Mouse (Mus musculus) hindbrain, embryonic 12.5 days (tissue): ENCODE data around the gene Kcnip1. TPM values are rescaled to one million over a fixed set of nuclear protein-coding genes. Genes with fewer than 3 reads are reported as not detected.

ENCODE experiments used
- ATAC-seq: fragments of 200-750 bp; cut with Nextera tagmentation; 2 replicates; pipeline ENCODE4 v1.8.0; 2017; ENCODE audit warnings: moderate TSS enrichment; ENCODE audit not compliant: low FRiP score
- H3K27ac ChIP-seq: fragments of 300-500 bp; sonication (generic); 2 replicates; pipeline ENCODE4 v1.5.1; 2016; ENCODE audit warnings: mild to moderate bottlenecking
- H3K27me3 ChIP-seq: fragments of 300-500 bp; sonication (generic); 2 replicates; pipeline ENCODE4 v1.6.1; 2016; ENCODE audit warnings: mild to moderate bottlenecking
- H3K36me3 ChIP-seq: fragments of 300-500 bp; sonication (generic); 2 replicates; pipeline ENCODE4 v1.6.1; 2016; ENCODE audit warnings: mild to moderate bottlenecking
- H3K4me1 ChIP-seq: fragments of 300-500 bp; sonication (generic); 2 replicates; pipeline ENCODE4 v1.6.1; 2016
- H3K4me2 ChIP-seq: fragments of 300-500 bp; sonication (generic); replicated peaks from 2 replicates; pipeline ENCODE4 v1.6.1; 2016; ENCODE audit warnings: mild to moderate bottlenecking
- H3K4me3 ChIP-seq: fragments of 300-500 bp; sonication (generic); 2 replicates; pipeline ENCODE4 v1.5.1; 2016; ENCODE audit warnings: mild to moderate bottlenecking
- H3K9ac ChIP-seq: fragments of 300-500 bp; sonication (generic); 2 replicates; pipeline ENCODE4 v1.6.1; 2016; ENCODE audit warnings: mild to moderate bottlenecking, moderate library complexity
- H3K9me3 ChIP-seq: fragments of 300-500 bp; sonication (generic); replicated peaks from 2 replicates; pipeline ENCODE4 v1.6.1; 2016; ENCODE audit warnings: mild to moderate bottlenecking
- WGBS: fragments of 180-500 bp; shearing (Covaris S2); methylation state at CpG from one replicate; pipeline ENCODE4 v1.1.7; 2016; 5-methylcytosine and 5-hydroxymethylcytosine counted together
- polyA plus RNA-seq: library from polyadenylated mRNA; unstranded; fragments of >200 nt; fragmentation: Nextera tagmentation; extraction: Ambion mirVana; gene quantifications from 2 replicates; pipeline ENCODE4 v1.2.1, GENCODE M21; 2016

Gene Kcnip1
- polyA plus RNA-seq, 1 experiment from 2014 or later: 31.4 TPM

DNA sequence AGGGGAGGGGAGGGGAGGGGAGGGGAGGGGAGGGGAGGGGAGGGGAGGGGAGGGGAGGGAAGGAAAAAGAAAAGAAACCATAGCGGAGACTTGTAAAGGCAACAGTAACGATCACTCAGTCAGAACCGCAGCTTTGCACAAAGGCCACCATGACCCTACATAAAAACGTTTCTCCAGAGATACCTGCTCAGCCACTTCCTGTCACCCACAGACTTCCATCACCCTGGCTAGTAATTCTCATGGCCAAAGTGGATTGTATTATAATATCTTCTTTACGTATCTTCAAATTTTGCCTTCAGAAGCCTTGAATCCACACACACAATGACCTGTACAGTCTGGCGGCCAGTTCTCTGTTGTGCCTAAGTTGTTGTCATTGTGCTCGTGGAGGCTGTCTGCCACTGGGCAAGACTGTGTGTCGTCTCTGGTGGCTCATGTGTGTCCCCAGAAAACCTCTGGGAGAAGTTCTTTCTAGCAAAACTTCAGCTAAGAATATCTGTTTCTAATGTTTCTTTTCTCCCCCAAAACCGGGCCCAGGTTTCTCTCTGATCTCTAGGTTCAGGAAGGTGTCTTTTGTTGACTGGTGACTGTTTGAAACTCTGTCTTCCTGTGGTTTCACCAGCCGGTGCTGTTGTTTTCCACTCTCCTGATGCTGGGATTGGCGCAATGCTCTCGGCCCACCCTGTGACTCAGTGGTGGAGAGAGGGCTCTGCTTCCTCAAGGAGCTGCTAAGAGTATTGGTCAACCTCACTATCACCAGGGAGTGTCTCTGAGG lies 16.6 kb upstream of the Kcnip1 start:
- Histone ChIP-seq H3K27ac (no peak overlapping the region), H3K9ac (no peak overlapping the region), H3K9me3 (no peaks in the 10 kb centered on the region), H3K4me2 (no peak overlapping the region), H3K4me3 (no peak overlapping the region), H3K4me1 (no peaks in the 10 kb centered on the region), H3K27me3 (no peaks in the 10 kb centered on the region), H3K36me3 (no peaks in the 10 kb centered on the region)
- no peak for ATAC-seq
- 84% methylated on average over 12 of the region's 12 CpGs for WGBS

DNA sequence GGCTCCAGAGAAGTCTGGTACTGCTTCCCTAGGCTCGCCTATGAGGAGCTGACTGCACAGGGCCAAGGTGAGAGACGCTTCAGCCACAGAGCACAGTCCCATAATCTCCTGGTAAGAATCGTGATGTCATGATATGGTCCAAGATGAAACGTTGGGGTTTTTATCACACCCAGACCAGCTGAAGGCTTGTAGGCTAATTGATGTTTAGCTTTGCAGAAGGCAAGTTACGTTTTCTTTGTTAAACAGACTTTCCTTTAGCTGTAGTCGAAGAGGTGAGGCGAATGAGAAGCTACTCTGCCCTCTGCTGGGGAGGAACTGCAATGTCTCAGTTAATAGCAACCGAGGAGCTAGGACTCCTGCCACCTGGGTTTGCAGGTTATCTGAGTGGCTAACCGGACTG lies 15.8 kb upstream of the Kcnip1 start:
- no peak for ATAC-seq
- WGBS: 50% methylated on average over 9 of the region's 9 CpGs
- Histone ChIP-seq H3K9me3 (no peaks in the 10 kb centered on the region), H3K27me3 (no peaks in the 10 kb centered on the region), H3K4me3 (no peak overlapping the region), H3K4me1 (no peaks in the 10 kb centered on the region), H3K27ac (no peak overlapping the region), H3K9ac (no peak overlapping the region), H3K4me2 (no peak overlapping the region), H3K36me3 (no peaks in the 10 kb centered on the region)

- Histone ChIP-seq H3K27ac (no peak overlapping the region), H3K4me3 (no peak overlapping the region), H3K27me3 (no peaks in the 10 kb centered on the region), H3K4me1 (no peaks in the 10 kb centered on the region), H3K36me3 (no peaks in the 10 kb centered on the region), H3K4me2 (no peak overlapping the region), H3K9me3 (no peaks in the 10 kb centered on the region), H3K9ac (no peak overlapping the region)
- 96% methylated on average over 11 of the region's 11 CpGs for WGBS
- no peak for ATAC-seq
Measured at GRCm38 (mm10) chr11:34008214-34008613, 15.3 kb upstream of the Kcnip1 start.

DNA sequence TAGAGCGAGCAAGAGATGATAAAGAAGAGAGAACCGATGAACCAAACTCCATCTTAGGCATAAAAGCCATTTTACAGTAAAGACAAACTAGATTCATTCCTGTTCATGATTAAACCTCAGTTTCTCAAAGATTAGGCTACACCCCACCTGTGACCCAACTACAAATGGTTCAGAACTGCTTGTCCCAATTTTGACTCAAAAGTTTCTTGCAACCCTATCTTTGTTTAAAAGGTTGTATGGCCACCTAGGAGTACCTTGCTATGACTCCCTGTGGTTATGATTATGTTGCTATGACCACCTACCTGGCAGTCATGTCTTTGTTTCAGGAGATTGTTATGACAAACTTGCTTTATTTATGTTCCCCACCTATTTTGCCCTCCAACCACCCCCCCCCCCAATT lies 14.7 kb upstream of the Kcnip1 start:
- WGBS: 88% methylated on average over 2 of the region's 2 CpGs
- Histone ChIP-seq H3K27me3 (no peaks in the 10 kb centered on the region), H3K4me1 (no peaks in the 10 kb centered on the region), H3K9me3 (no peaks in the 10 kb centered on the region), H3K27ac (no peak overlapping the region), H3K9ac (no peak overlapping the region), H3K36me3 (no peaks in the 10 kb centered on the region), H3K4me2 (no peak overlapping the region), H3K4me3 (no peak overlapping the region)
- no peak for ATAC-seq

- H3K4me1 ChIP-seq: 0 out of 2 replicates have a peak, but pooled peaks cover 7% of the 10 kb centered on the region
- H3K4me2 ChIP-seq: no peak overlapping the region
- no peaks in the 10 kb centered on the region for H3K36me3 ChIP-seq
- H3K9ac ChIP-seq: no peak overlapping the region
- no peaks in the 10 kb centered on the region for H3K9me3 ChIP-seq
- no peak for ATAC-seq
- H3K27ac ChIP-seq: no peak overlapping the region
- no peaks in the 10 kb centered on the region for H3K27me3 ChIP-seq
- WGBS: 85% methylated on average over 5 of the region's 5 CpGs
- H3K4me3 ChIP-seq: no peak overlapping the region
Measured at GRCm38 (mm10) chr11:34002593-34002965, 9.6 kb upstream of the Kcnip1 start.

GRCm38 (mm10) chr11:34001938-34002592 lies 9.1 kb upstream of the Kcnip1 start:
- ATAC-seq: peak; percentile 43; the same call in 1 of the 2 replicates
- Histone ChIP-seq H3K4me2 (no peak overlapping the region), H3K9ac (no peak overlapping the region), H3K4me1 (0 out of 2 replicates have a peak, but pooled peaks cover 7% of the 10 kb centered on the region), H3K27ac (no peak overlapping the region), H3K36me3 (no peaks in the 10 kb centered on the region), H3K9me3 (no peaks in the 10 kb centered on the region), H3K27me3 (no peaks in the 10 kb centered on the region), H3K4me3 (no peak overlapping the region)
- whole genome bisulfite sequencing: 12% methylated on average over 5 of the region's 5 CpGs

DNA sequence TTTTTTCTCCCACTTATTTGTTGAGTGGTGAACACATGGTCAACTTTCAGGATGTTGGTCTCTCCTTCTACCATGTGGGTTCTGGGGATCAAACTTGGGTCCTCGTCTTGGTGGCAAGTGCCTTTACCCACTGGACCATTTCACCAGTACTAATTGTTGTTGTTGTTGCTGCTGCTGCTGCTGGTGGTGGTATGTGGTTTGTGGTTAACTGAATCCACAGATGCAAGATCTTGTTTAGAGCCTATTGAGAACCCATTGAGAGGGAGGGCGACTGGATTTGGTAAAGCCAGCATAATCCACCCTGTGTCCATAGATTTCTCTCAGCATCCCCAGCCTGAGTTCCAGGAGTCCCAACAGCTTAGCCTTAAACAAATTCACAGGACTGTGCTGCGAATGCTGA lies 7.5 kb upstream of the Kcnip1 start:
- ATAC-seq: no peak
- Histone ChIP-seq H3K27ac (no peak overlapping the region), H3K36me3 (no peaks in the 10 kb centered on the region), H3K4me3 (no peak overlapping the region), H3K4me2 (no peak overlapping the region), H3K9me3 (no peaks in the 10 kb centered on the region), H3K27me3 (no peaks in the 10 kb centered on the region), H3K4me1 (0 out of 2 replicates have a peak, but pooled peaks cover 7% of the 10 kb centered on the region), H3K9ac (no peak overlapping the region)
- WGBS: 78% methylated on average over 3 of the region's 3 CpGs

DNA sequence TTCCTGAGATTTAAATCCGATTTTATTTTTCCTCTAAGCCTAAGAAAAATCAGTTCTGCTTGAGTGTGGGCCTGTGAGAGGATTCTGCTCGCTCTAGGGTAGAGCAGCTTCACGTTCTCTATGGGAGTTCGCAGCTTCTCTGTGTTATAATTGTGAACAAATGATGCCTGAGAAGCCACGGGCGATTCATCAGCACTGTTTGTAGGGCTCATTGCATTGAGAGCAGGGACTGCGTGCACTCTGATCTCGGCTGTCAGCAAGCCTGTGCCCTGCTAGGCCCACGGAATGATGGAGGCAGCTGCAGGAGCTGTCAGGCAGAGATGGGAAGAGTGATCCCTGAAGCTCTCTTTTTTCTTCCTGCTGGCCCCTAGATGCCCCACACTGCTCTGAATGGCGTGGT lies 5.3 kb upstream of the Kcnip1 start:
- Histone ChIP-seq H3K27ac (no peak overlapping the region), H3K4me1 (peaks cover 8% of the 10 kb centered on the region; the same call in 1 of the 2 replicates), H3K36me3 (no peaks in the 10 kb centered on the region), H3K9me3 (no peaks in the 10 kb centered on the region), H3K9ac (no peak overlapping the region), H3K4me2 (no peak overlapping the region), H3K4me3 (no peak overlapping the region), H3K27me3 (no peaks in the 10 kb centered on the region; the same call in 1 of the 2 replicates)
- no peak for ATAC-seq
- 43% methylated on average over 10 of the region's 10 CpGs for WGBS

DNA sequence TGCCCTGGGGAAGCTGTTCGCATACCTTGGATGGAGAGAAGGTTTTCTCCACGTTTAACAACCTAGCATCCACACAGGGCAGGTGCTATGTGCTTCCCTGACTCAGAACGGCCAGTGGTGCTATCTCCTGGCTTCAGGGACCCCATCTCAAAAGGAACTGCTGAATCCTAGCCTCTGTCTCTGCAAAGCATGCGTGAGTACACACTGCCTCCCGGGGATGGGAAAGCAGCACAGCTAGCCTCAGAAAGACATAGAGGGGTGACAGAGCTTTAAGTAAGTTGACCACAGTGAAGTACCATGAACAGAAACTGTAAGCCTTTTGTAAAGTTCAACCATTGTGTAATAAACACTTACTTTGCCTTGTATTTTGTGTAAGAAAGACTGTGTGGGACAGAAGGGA lies 544 bp upstream of the Kcnip1 start:
- Histone ChIP-seq H3K9me3 (no peaks in the 10 kb centered on the region), H3K27ac (no peak overlapping the region), H3K4me1 (peaks cover 17% of the 10 kb centered on the region), H3K27me3 (peaks cover 5% of the 10 kb centered on the region; the same call in 1 of the 2 replicates), H3K9ac (no peak overlapping the region), H3K36me3 (no peaks in the 10 kb centered on the region), H3K4me3 (no peak overlapping the region), H3K4me2 (no peak overlapping the region)
- no peak for ATAC-seq
- WGBS: 72% methylated on average over 5 of the region's 5 CpGs

DNA sequence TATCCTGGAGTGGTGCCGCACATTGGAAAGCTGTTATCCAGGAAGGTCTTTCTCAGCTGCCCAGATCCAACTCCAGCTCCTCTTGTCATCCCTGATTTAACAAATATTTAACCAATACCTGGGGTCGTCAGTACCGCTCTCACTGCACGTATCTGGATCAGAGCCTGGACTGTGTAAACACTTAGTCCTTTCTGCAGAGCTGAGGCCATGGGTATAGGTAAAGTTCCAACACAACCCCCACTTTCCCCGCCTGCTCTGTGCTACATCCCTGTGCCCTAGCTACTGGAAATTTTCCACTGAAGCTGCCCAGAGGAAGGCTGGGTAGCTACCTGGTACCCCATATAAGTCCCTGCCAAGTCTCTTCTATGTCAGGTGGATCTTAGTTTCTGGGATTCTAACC lies 3.0 kb downstream of the Kcnip1 start:
- peaks cover 10% of the 10 kb centered on the region for H3K4me1 ChIP-seq
- no peaks in the 10 kb centered on the region for H3K36me3 ChIP-seq
- H3K27ac ChIP-seq: no peak overlapping the region
- H3K9ac ChIP-seq: no peak overlapping the region
- H3K4me2 ChIP-seq: no peak overlapping the region
- H3K9me3 ChIP-seq: no peaks in the 10 kb centered on the region
- H3K27me3 ChIP-seq: peaks cover 5% of the 10 kb centered on the region; the same call in 1 of the 2 replicates
- 83% methylated on average over 5 of the region's 5 CpGs for WGBS
- no peak for ATAC-seq
- no peak overlapping the region for H3K4me3 ChIP-seq

DNA sequence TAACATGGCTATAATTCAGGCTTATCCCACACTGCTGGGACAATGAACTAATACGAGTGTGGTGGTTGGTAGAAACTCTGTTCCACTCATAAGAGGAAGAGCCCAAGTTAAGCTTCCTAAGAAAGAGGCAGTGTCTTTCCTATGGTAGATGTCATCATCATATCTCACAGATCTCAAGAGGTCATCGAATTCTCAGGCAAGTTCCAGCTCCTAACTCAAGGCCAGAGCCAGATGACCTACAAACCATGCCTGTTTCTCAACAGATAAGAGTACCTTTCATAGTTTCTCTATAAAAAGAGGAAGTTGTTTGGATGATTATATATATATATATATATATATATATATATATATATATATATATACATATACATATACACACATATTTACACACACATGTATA lies 6.4 kb downstream of the Kcnip1 start:
- Histone ChIP-seq H3K27me3 (no peaks in the 10 kb centered on the region), H3K4me1 (no peaks in the 10 kb centered on the region), H3K36me3 (no peaks in the 10 kb centered on the region), H3K4me3 (no peak overlapping the region), H3K9ac (no peak overlapping the region), H3K27ac (no peak overlapping the region), H3K4me2 (no peak overlapping the region), H3K9me3 (no peaks in the 10 kb centered on the region)
- ATAC-seq: no peak
- WGBS: 92% methylated on average over 2 of the region's 2 CpGs

DNA sequence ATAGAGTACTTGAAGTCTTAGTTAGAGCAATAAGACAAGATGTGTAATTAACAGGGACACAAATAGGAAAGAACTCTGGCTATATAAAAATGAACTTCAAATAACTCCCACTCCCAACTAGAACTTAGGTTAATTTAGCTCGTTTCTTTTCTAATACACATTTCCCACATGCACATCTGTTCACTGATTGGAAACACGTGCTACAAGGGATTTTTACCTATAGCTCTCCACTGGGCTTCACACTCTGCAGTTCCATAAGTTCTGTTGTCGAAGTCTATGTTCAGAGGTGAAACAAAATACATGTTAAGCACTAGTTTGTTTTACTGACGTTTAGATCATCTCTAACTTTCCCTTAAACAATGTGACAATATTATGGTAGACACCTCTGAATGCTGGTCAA lies 12.8 kb downstream of the Kcnip1 start:
- Histone ChIP-seq H3K4me3 (no peak overlapping the region), H3K27ac (no peak overlapping the region), H3K27me3 (no peaks in the 10 kb centered on the region), H3K9me3 (no peaks in the 10 kb centered on the region), H3K9ac (no peak overlapping the region), H3K36me3 (no peaks in the 10 kb centered on the region), H3K4me2 (no peak overlapping the region), H3K4me1 (no peaks in the 10 kb centered on the region)
- no peak for ATAC-seq
- 74% methylated on average over 4 of the region's 4 CpGs for WGBS

DNA sequence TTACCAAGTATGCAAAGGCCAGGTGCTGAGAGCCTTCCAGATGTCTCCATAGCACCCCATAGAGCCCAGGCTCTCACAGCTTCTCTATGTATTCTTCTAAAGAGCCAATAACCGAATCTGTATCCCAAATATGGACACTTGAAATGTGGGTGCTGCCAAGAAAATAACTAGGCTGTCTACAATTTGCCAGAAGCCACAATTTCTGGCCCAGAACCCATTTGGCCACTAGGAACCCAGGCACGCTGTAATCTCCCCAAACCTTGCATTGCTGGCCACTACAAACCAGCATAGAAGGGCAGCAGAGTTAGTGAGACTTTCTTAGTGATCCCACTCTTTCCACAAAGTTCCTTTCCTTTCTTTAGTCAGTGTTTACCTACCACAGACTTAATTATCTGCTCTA lies 17.8 kb downstream of the Kcnip1 start:
- ATAC-seq: no peak

More for the DNA sequence above, 17.8 kb downstream of the Kcnip1 start:
- Histone ChIP-seq H3K9me3 (no peaks in the 10 kb centered on the region), H3K36me3 (no peaks in the 10 kb centered on the region), H3K4me1 (no peaks in the 10 kb centered on the region), H3K27ac (no peak overlapping the region), H3K27me3 (no peaks in the 10 kb centered on the region), H3K4me3 (no peak overlapping the region), H3K9ac (no peak overlapping the region), H3K4me2 (no peak overlapping the region)
- WGBS: 94% methylated on average over 2 of the region's 2 CpGs
